Mouse (Mus musculus): ENCODE results near the gene Gpn3. TPM values are rescaled to one million over a fixed set of nuclear protein-coding genes. Genes with fewer than 3 reads are reported as not detected.

Gpn3 gene
- 101 and 105 TPM in 2 replicates for total RNA-seq (2012; rRNA removed)

DNA sequence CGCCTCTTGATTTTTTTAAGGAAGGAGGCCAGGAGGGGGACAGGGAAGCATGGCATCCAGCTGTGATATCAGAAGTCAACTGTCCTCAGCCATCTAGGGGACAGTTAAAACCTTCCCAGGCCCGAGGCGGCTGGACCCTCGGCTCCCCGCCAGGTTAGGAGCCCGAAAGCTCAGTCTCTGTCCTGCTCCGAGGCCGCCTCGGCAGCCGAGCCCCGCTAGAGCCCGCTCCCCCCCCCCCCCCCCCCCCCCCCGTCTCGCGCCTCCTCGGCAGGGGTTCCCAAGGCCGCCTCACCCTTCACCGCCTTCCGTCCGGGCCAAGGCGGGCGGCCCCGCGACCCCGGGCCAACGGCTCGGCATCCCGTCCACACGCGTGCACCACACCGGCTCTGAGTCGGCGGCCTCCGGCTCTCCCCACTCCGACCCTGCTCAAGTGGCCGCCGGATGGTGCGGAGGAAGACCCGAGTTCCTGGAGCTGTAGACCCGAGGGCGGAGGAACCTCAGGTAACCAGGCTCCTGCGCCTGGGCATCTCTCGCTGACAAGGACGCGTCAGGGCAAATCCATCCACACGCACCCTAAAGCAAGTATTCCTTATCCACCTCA, at the start of gene Gpn3:
Gene Gpn3, plus strand, starts transcription at position 286 of the 601 bp plus-strand sequence.
- no peaks in the 10 kb centered on the region for H3K9me3 ChIP-seq (ENCODE audit: control insufficient read depth, insufficient read depth, low read depth, low read length)
- H3K36me3 ChIP-seq (ENCODE audit: control insufficient read depth, insufficient read depth, low read length, poor library complexity, severe bottlenecking): peaks cover 16% of the 10 kb centered on the region
- in situ Hi-C loops (cut with MboI; ENCODE audit: low sequenced_read_pairs in 2 of 2, unreplicated experiment in 2 of 2): no loop called here

DNA sequence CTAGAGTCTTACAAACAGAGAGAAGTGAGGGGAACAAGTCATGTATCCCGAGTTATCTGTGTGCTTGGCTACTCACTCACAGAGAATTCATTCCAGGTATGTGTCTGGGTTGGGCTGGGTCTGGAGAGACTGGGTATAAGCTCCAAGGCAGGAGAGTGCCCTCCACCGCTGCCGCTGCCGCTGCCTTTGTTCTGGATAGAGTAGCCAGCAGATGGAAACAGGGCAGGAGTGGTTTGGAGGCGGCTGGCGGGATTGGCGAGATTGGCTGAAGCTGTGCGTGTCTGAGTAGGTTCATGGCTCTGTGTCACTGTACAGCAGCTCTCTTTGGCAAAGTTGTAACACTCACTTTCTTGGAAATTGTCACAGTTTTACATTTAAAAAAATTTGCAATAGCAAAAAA, 48.2 kb upstream of the Gpn3 start:
- H3K9ac ChIP-seq (ENCODE audit: insufficient read depth, low read depth, low read length, poor library complexity, severe bottlenecking): no peak overlapping the region
- DNase-seq (ENCODE audit: low read depth, low spot score): no peak

More for the DNA sequence above, at the start of gene Gpn3:
- peak within 1 kb of the TSS; percentile 85 for H3K9ac ChIP-seq (ENCODE audit: insufficient read depth, low read depth, low read length, poor library complexity, severe bottlenecking)
- peak within 1 kb of the TSS; percentile 68 for H3K27ac ChIP-seq (ENCODE audit: insufficient read depth, low read depth, low read length, poor library complexity, severe bottlenecking)
- H3K4me3 ChIP-seq (ENCODE audit: insufficient read depth in 1 of 2, low read depth in 1 of 2, low read length in 2 of 2, poor library complexity in 1 of 2, severe bottlenecking in 1 of 2): peak within 1 kb of the TSS; percentile 78 to 83
- TF ChIP-seq ZC3H11A (IDR thresholded peaks at IDR 0.05; ENCODE audit: borderline replicate concordance, low read depth, low read length) (no peak), ZNF384 (IDR thresholded peaks at IDR 0.05; ENCODE audit: low read depth, low read length) (no peak), HCFC1 (IDR thresholded peaks at IDR 0.05; ENCODE audit: borderline replicate concordance, insufficient read depth, low read length) (no peak), MAFK (IDR thresholded peaks at IDR 0.05; ENCODE audit: insufficient read depth, low read depth, low read length) (no peak), CHD2 (IDR thresholded peaks at IDR 0.05; ENCODE audit: low read depth, low read length) (no peak)
- peaks cover 5 to 8% of the 10 kb centered on the region in 2 experiments; a peak in 3 of 4 replicates for H3K4me1 ChIP-seq (ENCODE audit: control insufficient read depth in 2 of 2, insufficient read depth in 2 of 2, low read length in 2 of 2, poor library complexity in 1 of 2)
- DNase-seq (ENCODE audit: low read depth, low spot score): peak; percentile 44

DNA sequence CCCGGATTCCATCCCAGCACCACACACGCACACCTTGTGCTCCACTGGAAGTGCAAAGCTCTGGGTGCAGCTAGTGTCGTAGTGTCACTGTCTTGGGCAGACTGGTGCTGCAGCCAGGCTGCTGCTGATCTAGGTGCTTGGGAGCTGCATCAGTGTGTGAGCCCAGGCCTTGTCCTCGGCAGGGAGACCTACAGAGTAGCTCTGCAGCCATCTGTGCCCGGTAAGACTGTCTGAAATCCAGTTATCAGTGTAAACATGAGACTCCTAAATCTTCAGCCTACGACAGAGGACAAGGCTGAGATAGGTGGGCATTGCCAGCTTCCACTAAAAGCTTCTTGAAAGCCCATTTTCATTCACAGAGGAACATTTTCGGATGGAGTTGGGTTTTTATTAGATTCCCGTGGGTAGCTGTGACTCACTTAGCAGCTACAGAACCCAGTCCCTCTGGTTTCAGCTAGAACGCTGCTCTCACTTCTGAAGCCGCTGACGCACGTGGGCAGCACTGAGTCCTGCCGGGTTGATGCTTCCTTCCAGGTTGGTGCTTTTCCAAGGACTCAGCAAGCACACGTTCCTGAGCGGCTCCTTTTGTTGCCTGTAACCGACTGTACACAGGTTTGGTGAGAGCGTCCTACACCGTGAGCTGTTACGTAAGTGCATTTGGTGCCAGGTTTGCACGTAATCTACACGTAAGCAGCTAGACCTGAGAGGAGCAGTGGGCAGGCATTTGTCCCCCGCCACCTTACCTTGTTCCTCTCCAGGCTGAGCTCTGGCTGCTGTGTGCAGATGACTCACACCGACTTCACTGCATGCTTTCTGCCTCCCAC, 46.9 kb upstream of the Gpn3 start:
- Histone ChIP-seq H3K4me3 (ENCODE audit: insufficient read depth in 1 of 2, low read depth in 1 of 2, low read length in 2 of 2, poor library complexity in 1 of 2, severe bottlenecking in 1 of 2) (no peak overlapping the region), H3K36me3 (ENCODE audit: control insufficient read depth, insufficient read depth, low read length, poor library complexity, severe bottlenecking) (peaks cover 31% of the 10 kb centered on the region), H3K9ac (ENCODE audit: insufficient read depth, low read depth, low read length, poor library complexity, severe bottlenecking) (no peak overlapping the region; the same call in 1 of the 2 replicates), H3K4me1 (ENCODE audit: control insufficient read depth in 2 of 2, insufficient read depth in 2 of 2, low read length in 2 of 2, poor library complexity in 1 of 2) (peaks cover 2 to 12% of the 10 kb centered on the region in 2 experiments; a peak in 2 of 4 replicates), H3K27ac (ENCODE audit: insufficient read depth, low read depth, low read length, poor library complexity, severe bottlenecking) (no peak overlapping the region), H3K9me3 (ENCODE audit: control insufficient read depth, insufficient read depth, low read depth, low read length) (no peaks in the 10 kb centered on the region)
- in situ Hi-C loops (cut with MboI; ENCODE audit: low sequenced_read_pairs in 2 of 2, unreplicated experiment in 2 of 2): no loop called here
- no peak for TF ChIP-seq ZNF384 (IDR thresholded peaks at IDR 0.05; ENCODE audit: low read depth, low read length)
- no peak for TF ChIP-seq HCFC1 (IDR thresholded peaks at IDR 0.05; ENCODE audit: borderline replicate concordance, insufficient read depth, low read length)
- TF ChIP-seq ZC3H11A (IDR thresholded peaks at IDR 0.05; ENCODE audit: borderline replicate concordance, low read depth, low read length): no peak
- no peak for TF ChIP-seq CHD2 (IDR thresholded peaks at IDR 0.05; ENCODE audit: low read depth, low read length)
- TF ChIP-seq MAFK (IDR thresholded peaks at IDR 0.05; ENCODE audit: insufficient read depth, low read depth, low read length): no peak
- DNase-seq (ENCODE audit: low read depth, low spot score): no peak

More for the DNA sequence above, 48.2 kb upstream of the Gpn3 start:
- Histone ChIP-seq H3K4me3 (ENCODE audit: insufficient read depth in 1 of 2, low read depth in 1 of 2, low read length in 2 of 2, poor library complexity in 1 of 2, severe bottlenecking in 1 of 2) (no peak overlapping the region), H3K4me1 (ENCODE audit: control insufficient read depth in 2 of 2, insufficient read depth in 2 of 2, low read length in 2 of 2, poor library complexity in 1 of 2) (peaks cover 5 to 17% of the 10 kb centered on the region in 2 experiments; a peak in 2 of 4 replicates), H3K9me3 (ENCODE audit: control insufficient read depth, insufficient read depth, low read depth, low read length) (no peaks in the 10 kb centered on the region), H3K27ac (ENCODE audit: insufficient read depth, low read depth, low read length, poor library complexity, severe bottlenecking) (no peak overlapping the region), H3K36me3 (ENCODE audit: control insufficient read depth, insufficient read depth, low read length, poor library complexity, severe bottlenecking) (peaks cover 32% of the 10 kb centered on the region)
- in situ Hi-C loops (cut with MboI; ENCODE audit: low sequenced_read_pairs in 2 of 2, unreplicated experiment in 2 of 2): no loop called here
- TF ChIP-seq ZC3H11A (IDR thresholded peaks at IDR 0.05; ENCODE audit: borderline replicate concordance, low read depth, low read length): no peak
- no peak for TF ChIP-seq HCFC1 (IDR thresholded peaks at IDR 0.05; ENCODE audit: borderline replicate concordance, insufficient read depth, low read length)
- TF ChIP-seq MAFK (IDR thresholded peaks at IDR 0.05; ENCODE audit: insufficient read depth, low read depth, low read length): no peak
- no peak for TF ChIP-seq CHD2 (IDR thresholded peaks at IDR 0.05; ENCODE audit: low read depth, low read length)
- no peak for TF ChIP-seq ZNF384 (IDR thresholded peaks at IDR 0.05; ENCODE audit: low read depth, low read length)

DNA sequence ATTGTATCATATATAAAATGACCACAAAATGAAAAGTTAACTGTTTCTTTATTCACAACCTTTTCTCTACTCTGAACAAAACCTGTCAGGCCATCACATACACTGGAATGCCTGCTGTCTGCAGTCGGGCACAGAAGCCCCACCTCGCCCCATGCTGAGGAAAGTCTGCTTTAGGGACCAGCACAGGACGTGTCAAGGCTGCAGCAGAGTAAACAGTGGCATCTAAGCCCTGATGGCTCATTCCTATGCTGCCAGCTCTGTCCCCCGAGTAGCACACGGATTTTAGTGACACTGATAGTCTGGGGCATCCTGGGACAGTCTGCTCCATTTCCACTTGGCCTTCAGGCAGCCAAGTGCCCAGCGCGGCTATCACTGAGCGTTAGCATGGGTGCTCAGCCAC, 46.2 kb upstream of the Gpn3 start:
- H3K27ac ChIP-seq (ENCODE audit: insufficient read depth, low read depth, low read length, poor library complexity, severe bottlenecking): no peak overlapping the region
- no peak overlapping the region for H3K9ac ChIP-seq (ENCODE audit: insufficient read depth, low read depth, low read length, poor library complexity, severe bottlenecking)
- no peak for DNase-seq (ENCODE audit: low read depth, low spot score)
- H3K4me3 ChIP-seq (ENCODE audit: insufficient read depth in 1 of 2, low read depth in 1 of 2, low read length in 2 of 2, poor library complexity in 1 of 2, severe bottlenecking in 1 of 2): no peak overlapping the region
- TF ChIP-seq ZC3H11A (IDR thresholded peaks at IDR 0.05; ENCODE audit: borderline replicate concordance, low read depth, low read length): no peak
- TF ChIP-seq ZNF384 (IDR thresholded peaks at IDR 0.05; ENCODE audit: low read depth, low read length): no peak
- no peak for TF ChIP-seq HCFC1 (IDR thresholded peaks at IDR 0.05; ENCODE audit: borderline replicate concordance, insufficient read depth, low read length)
- TF ChIP-seq CHD2 (IDR thresholded peaks at IDR 0.05; ENCODE audit: low read depth, low read length): no peak
- no peak for TF ChIP-seq MAFK (IDR thresholded peaks at IDR 0.05; ENCODE audit: insufficient read depth, low read depth, low read length)
- H3K36me3 ChIP-seq (ENCODE audit: control insufficient read depth, insufficient read depth, low read length, poor library complexity, severe bottlenecking): peaks cover 24% of the 10 kb centered on the region
- in situ Hi-C loops (cut with MboI; ENCODE audit: low sequenced_read_pairs in 2 of 2, unreplicated experiment in 2 of 2): no loop called here
- H3K4me1 ChIP-seq (ENCODE audit: control insufficient read depth in 2 of 2, insufficient read depth in 2 of 2, low read length in 2 of 2, poor library complexity in 1 of 2): peaks cover 0 to 6% of the 10 kb centered on the region in 2 experiments; a peak in 1 of 4 replicates
- H3K9me3 ChIP-seq (ENCODE audit: control insufficient read depth, insufficient read depth, low read depth, low read length): no peaks in the 10 kb centered on the region

All from ES-E14 (cell line).